Mouse (Mus musculus) adrenal gland, postnatal 36 days (tissue): ENCODE measurements at regions not wholly inside any gene's neighbourhood (a gene's known extent, or its start where the extent isn't known, plus 50 kb on each side); places are given as distances from the start of the nearest gene placed in this dataset.
"Not testable (repeated sequence)": the region's sequence is repeated elsewhere in the genome, so short reads cannot be mapped to it uniquely, and the experiment has no call there.

Experiments used
- DNase-seq, 2 experiments: peaks; one replicate each; pipeline ENCODE4 v3.0.0; 2021; ENCODE audit warnings: mixed read lengths in 1 of 2

- no peak for DNase-seq
These were observed 263.0 kb upstream of the Nfia start for GRCm38 (mm10) chr4:97509576-97509975.

GRCm38 (mm10) chr4:97505734-97506133, 266.8 kb upstream of the Nfia start:
- no peak for DNase-seq

GRCm38 (mm10) chr4:97491248-97491804, 281.2 kb upstream of the Nfia start:
- no peak for DNase-seq

DNA sequence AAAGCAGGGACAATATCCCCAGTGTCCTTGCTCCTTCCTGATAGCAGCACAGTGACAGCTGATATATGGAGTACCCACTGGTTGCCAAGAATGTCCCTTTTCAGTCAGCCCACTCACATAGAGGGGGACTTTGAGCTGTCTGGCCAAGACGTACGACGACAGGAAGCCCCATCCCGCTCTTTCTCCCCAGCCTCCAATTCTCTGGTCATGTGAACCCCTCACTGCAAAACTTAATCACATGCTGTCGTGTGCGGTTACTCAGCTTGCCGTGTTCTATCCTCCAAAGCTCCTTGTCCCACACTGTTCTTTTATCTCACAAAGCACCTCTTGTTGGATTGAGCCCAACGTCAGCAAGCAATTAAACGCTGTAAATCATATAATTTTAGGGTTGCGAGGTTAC, 286.2 kb upstream of the Nfia start:
- DNase-seq: no peak

DNA sequence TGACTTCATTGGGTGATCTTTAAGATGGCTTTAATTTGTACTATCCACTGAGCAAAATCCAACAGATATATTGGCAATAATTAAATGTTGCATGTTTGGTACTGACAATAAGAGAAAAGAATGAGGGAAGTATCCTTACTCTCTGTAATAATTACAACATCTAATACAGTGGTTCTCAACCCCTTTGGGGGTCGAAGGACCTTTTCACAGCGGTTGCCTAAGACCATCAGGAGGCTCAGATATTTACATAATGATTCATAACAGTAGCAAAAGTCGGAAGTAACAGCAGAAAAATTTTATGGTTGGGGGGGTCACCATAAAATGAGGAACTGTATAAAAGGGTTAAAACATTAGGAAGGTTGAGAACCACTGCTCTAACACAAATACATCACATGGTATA, 287.3 kb upstream of the Nfia start:
- no peak for DNase-seq

DNA sequence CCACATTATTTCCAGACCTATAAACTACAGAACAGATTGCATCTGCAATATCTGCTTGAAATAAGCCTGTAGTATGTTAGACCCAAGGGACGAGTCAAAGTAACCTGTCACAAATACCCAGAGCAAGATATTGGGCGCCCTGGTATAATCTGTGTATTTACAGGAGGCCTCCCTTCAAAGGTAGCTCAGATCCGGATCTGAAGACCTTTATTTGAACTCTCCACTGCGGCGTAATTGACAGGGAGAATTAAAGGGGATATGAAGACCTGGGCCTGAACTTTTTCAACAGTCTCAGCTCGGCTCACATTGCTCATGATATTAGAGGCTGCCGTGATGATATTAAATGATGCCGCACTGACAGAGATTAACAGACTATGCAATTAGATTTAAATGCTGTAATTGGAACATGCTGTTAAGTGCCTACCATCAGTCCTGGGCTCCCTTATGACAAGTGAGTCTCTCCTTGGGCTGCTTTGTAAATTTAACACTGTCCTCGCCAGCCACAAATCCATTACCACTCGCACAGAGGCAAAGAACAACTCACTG, 289.8 kb upstream of the Nfia start:
- no peak for DNase-seq

DNA sequence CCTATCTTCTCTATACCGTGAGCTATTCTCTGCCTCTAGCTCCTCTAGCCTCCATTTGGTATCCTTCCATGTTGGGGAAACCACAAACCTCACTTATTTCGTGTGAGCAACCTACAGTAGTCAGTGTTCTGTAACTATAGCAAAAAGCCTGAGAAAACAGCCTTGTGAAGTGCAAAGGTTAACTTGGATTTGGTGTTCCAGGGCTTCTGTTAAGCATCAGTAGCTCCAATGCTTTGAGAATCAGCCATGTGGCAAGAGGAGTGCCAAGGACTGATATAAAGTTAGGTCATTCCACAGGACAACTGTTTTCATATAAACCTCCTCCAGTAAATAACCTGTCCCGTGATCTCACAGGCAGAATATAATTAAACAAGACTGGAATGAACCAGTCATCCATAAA, 290.7 kb upstream of the Nfia start:
- DNase-seq: no peak

- DNase-seq: peak; percentile 6 to 14
These were observed 293.7 kb upstream of the Gm10192 start for GRCm38 (mm10) chr4:97476571-97477190.

- DNase-seq: not testable (repeated sequence)
These were observed 290.5 kb upstream of the Gm10192 start for GRCm38 (mm10) chr4:97473492-97473891.

DNA sequence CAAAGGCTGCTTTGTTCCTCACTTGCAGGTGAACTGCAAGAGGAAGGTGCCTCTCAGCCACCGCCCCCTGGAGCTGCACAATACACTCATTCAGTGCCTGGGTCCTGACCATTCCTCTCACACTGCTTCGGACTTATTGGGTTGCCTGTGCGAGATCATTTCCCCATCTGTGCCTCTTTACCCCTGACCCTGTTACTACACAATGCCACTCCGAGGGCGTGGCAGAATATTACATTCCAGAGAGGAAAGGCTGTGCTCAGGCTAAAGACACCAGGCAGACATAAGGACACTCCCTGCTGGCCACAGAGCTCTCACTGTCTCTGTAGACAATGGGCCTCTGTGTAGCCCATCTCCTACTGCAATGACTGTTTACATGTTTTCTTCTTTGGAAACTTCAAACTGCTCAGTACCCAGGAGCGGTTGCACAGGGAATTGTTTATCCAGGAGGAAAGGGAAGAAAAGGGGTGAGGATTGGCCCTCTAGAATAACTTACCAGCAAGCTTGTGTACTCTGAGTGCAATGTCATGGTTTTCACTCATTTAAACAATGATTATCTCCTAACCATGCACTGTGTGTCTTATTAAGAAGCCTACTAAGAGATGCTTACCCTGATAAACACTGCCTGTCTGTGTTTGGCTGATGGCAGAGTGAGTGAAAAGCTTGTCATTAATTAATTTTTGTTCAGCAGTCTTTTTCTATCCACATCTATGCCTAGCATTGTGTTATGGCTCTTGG, 283.1 kb upstream of the Gm10192 start:
- DNase-seq: no peak

DNA sequence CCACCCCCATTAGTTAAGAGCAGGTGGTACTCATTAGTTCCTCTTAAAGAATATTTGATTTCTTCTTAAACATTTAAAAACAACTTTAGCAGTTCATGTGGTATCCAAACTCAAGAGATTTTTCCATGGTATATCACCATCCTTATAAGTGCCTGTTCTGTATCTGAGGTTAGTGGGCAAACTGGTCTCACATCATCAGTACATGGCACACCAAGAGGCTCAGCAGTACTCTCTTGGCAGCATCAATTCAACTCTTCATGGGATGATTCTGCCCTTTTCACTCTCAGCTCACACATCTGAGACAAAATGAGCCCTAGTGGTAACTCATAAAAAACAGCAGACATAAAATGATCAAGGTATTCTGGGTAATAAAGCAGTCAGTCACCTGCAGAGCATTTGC, 282.6 kb upstream of the Gm10192 start:
- DNase-seq: no peak

- DNase-seq: no peak
These were observed 278.2 kb upstream of the Gm10192 start for GRCm38 (mm10) chr4:97461177-97461576.

GRCm38 (mm10) chr4:97439288-97440029, 256.5 kb upstream of the Gm10192 start:
- peak; percentile 1 to 31 for DNase-seq

- no peak for DNase-seq
These were observed 249.7 kb upstream of the Gm10192 start for GRCm38 (mm10) chr4:97432681-97433080.

DNA sequence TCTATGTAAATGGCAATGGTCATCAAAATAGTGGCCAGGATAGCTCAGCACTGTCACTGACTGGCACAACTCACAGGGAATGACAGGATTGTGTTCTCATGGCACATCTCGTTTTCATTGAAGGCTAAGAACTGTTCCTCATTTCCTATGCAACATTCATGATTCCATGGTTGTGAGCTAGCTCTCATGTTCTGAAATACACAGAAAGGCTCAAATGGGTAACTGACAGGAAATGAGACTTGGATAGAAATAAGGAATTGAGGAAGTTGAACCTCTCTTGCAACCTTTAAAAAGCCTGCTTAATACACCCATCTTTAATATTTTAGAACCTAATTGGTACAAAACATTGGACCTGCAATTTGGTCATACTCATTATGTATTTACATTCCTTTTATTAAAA, 249.1 kb upstream of the Gm10192 start:
- DNase-seq: no peak

GRCm38 (mm10) chr4:97431239-97431638, 248.3 kb upstream of the Gm10192 start:
- no peak for DNase-seq

DNA sequence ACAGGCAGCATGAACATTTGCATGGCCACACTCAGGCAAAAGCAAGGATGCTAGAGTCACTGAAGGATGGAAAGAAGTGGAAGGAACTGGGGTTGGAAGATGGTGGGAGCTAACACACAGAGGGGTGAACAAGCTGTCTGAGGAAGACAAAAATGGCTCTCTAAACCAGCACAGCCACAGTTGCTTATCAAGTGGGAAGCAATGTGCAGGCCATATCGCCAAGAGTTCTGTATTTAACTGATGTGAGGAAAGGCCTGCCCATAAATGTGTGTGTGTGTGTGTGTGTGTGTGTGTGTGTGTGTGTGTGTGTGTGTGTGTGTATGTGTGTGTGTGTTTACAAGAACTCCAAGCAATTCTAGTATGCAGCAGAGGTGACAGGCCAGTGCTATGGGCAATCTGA, 236.9 kb upstream of the Gm10192 start:
- DNase-seq: no peak

DNA sequence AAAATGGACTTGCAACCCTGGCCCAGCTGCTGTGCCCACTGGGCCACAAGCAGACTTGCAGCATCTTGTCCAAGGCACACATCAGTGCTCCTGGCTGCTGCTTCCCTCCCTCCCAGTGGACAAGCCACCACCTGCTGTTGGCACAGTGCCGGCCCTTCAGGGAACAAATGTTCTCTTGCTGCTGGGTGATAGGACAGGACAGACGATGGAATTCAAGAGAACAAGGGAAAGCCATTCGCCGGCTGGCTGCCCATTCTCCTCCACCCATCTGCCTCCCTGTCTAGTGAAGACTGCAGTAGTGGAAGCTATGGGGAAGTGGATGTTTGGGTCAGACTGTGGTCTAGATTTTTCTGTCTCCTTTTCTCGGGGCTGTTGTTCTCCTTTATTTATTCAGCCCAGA, 235.7 kb upstream of the Gm10192 start:
- DNase-seq: peak; percentile 34 to 59

- DNase-seq: no peak
These were observed 235.0 kb upstream of the Gm10192 start for GRCm38 (mm10) chr4:97417943-97418342.

DNA sequence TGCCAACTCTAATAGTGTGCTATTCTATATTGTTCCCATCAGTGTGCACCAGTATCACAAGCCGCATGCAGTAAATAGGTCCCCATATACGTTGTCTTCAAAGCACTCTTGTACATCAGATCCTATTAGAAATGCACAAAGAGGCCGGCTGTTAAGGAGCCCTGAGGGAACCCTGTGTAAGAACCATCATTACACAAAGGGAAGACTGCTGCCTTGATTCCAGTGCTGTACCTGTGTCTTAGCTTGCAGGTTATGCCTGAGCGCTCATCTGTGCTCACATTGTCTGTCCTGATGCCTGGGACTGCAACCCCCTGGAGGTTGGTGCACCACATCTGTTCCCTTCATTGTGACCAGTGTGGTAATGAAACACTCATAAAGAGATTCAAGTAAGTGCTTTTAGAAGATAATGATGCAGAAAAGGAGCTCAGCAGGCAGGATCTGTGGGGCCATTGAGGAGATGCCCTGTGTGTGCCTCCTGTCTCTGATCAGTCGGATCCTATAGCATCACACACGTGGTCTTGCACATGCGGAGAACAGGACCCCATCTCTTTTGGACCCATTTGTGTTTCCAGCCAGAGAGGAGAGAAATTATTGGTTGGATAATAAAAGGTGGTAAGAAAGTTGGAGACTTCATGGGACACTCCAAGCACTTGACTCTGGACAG, 225.8 kb upstream of the Gm10192 start:
- DNase-seq: no peak

- no peak for DNase-seq
These were observed 211.8 kb upstream of the Gm10192 start for GRCm38 (mm10) chr4:97394697-97395280.

- DNase-seq: no peak
These were observed 198.1 kb upstream of the Gm10192 start for GRCm38 (mm10) chr4:97381084-97381483.
